Mouse (Mus musculus) cerebellum, adult 9-10 months (tissue): Measurements from ENCODE around the gene Scgb1b29.
"Not testable (repeated sequence)": the region's sequence is repeated elsewhere in the genome, so short reads cannot be mapped to it uniquely, and the experiment has no call there.

Experiments used
- DNase-seq: peaks from one replicate; pipeline ENCODE4 v3.0.0; 2022

The Scgb1b29 gene

GRCm38 (mm10) chr7:32441241-32441640 lies at the start of gene Scgb1b29:
TSS of gene Scgb1b29 (plus strand) at chr7:32441541.
- not testable (repeated sequence) for DNase-seq

- DNase-seq = not testable (repeated sequence)
Measured at GRCm38 (mm10) chr7:32428636-32429035, 12.7 kb upstream of the Scgb1b29 start.
